Mouse (Mus musculus): ENCODE data around the gene Gpr153. TPM values are rescaled to one million over a fixed set of nuclear protein-coding genes. Genes with fewer than 3 reads are reported as not detected.

Gpr153 gene
- total and polyA plus RNA-seq, 2 experiments from 2014 or later, result 11.4 to 71.4 TPM

- ATAC-seq, result no peak
- Histone ChIP-seq H3K27me3 (ENCODE audit: insufficient read depth, low read length) (no peaks in the 10 kb centered on the region), H3K9me3 (ENCODE audit: low read length) (no peaks in the 10 kb centered on the region), H3K4me2 (ENCODE audit: low read depth) (no peak overlapping the region), H3K4me1 (ENCODE audit: insufficient read depth) (no peaks in the 10 kb centered on the region), H3K9ac (no peak overlapping the region), H3K27ac (ENCODE audit: low read depth, low read length) (no peak overlapping the region), H3K4me3 (ENCODE audit: low read depth, low read length) (no peak overlapping the region), H3K36me3 (ENCODE audit: insufficient read depth) (peaks cover 46% of the 10 kb centered on the region)
- no peak for TF ChIP-seq CTCF (IDR thresholded peaks at IDR 0.05; ENCODE audit: low read depth)
- DNase-seq, result no peak
- WGBS, result 62% methylated on average over 4 of the region's 4 CpGs
Observed at GRCm38 (mm10) chr4:152239974-152240373, 34.1 kb upstream of the Gpr153 start.

DNA sequence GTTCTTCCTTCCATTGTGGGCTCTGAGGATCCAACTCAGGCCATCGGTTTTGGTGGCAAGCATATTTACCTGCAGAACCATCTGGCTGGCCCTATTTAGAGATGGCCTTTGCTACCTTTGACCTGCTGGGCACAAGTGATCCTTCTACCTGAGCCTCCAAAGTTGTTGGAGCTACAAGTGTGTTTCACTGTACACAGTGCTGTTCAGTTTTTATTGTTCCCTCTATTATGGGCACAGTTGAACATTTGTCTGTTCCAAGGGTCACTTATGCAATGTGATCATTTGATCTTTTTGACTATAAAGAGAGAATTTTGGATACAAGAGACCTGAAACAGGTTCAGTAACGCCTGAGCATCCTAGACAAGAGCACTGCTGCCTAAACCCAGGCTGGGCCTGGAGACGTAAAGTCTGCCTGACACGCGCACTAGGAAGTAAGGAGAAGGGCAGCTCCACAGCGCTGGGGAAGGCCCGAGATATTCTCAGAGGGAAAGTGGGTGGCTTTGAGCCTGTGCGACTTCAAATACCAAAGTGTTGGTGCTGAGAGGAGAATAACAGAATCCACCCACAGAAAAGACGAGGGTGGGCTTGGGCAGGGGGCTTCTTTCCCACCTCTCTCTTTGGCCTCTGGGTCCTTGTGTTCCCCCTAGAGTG, 30.7 kb upstream of the Gpr153 start:
- H3K9me3 ChIP-seq (ENCODE audit: low read length), result no peaks in the 10 kb centered on the region
- WGBS, result 89% methylated on average over 9 of the region's 9 CpGs
- no peaks in the 10 kb centered on the region for H3K27me3 ChIP-seq (ENCODE audit: insufficient read depth, low read length)
- no peak for TF ChIP-seq CTCF (IDR thresholded peaks at IDR 0.05; ENCODE audit: low read depth)
- H3K27ac ChIP-seq (ENCODE audit: low read depth, low read length), result no peak overlapping the region
- peaks cover 16% of the 10 kb centered on the region; the same call in 1 of the 2 replicates for H3K36me3 ChIP-seq (ENCODE audit: insufficient read depth)
- no peak overlapping the region for H3K9ac ChIP-seq
- DNase-seq (no peak), ATAC-seq (no peak)
- no peak overlapping the region for H3K4me3 ChIP-seq (ENCODE audit: low read depth, low read length)
- H3K4me1 ChIP-seq (ENCODE audit: insufficient read depth), result 0 out of 2 replicates have a peak, but pooled peaks cover 3% of the 10 kb centered on the region
- H3K4me2 ChIP-seq (ENCODE audit: low read depth), result no peak overlapping the region

DNA sequence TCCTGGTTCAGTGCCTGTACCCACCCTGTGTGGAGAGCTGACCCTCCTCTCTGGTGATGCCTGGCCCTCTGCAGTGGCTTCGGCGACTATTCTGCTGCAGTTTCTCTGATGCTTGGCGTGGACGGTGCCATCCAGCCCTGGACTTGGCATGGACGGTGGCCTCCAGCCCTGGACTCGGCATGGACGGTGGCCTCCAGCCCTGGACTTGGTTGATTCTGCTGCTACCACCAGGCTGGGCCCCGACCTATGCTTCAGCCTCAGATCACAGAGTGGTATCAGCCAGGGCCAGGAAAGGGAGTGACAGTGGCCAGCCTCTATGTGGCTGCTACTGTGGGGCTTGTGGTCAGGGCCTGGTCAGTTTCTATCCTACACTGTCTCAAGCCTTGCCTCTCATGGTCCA, 30.1 kb upstream of the Gpr153 start:
- ATAC-seq (no peak), DNase-seq (no peak)
- WGBS, result 93% methylated on average over 8 of the region's 8 CpGs
- no peak overlapping the region for H3K4me3 ChIP-seq (ENCODE audit: low read depth, low read length)
- H3K9me3 ChIP-seq (ENCODE audit: low read length), result no peaks in the 10 kb centered on the region
- H3K27me3 ChIP-seq (ENCODE audit: insufficient read depth, low read length), result no peaks in the 10 kb centered on the region
- no peak for TF ChIP-seq CTCF (IDR thresholded peaks at IDR 0.05; ENCODE audit: low read depth)
- no peak overlapping the region for H3K27ac ChIP-seq (ENCODE audit: low read depth, low read length)
- H3K36me3 ChIP-seq (ENCODE audit: insufficient read depth), result 0 out of 2 replicates have a peak, but pooled peaks cover 12% of the 10 kb centered on the region
- no peak overlapping the region for H3K9ac ChIP-seq
- H3K4me1 ChIP-seq (ENCODE audit: insufficient read depth), result 0 out of 2 replicates have a peak, but pooled peaks cover 3% of the 10 kb centered on the region
- no peak overlapping the region for H3K4me2 ChIP-seq (ENCODE audit: low read depth)

DNA sequence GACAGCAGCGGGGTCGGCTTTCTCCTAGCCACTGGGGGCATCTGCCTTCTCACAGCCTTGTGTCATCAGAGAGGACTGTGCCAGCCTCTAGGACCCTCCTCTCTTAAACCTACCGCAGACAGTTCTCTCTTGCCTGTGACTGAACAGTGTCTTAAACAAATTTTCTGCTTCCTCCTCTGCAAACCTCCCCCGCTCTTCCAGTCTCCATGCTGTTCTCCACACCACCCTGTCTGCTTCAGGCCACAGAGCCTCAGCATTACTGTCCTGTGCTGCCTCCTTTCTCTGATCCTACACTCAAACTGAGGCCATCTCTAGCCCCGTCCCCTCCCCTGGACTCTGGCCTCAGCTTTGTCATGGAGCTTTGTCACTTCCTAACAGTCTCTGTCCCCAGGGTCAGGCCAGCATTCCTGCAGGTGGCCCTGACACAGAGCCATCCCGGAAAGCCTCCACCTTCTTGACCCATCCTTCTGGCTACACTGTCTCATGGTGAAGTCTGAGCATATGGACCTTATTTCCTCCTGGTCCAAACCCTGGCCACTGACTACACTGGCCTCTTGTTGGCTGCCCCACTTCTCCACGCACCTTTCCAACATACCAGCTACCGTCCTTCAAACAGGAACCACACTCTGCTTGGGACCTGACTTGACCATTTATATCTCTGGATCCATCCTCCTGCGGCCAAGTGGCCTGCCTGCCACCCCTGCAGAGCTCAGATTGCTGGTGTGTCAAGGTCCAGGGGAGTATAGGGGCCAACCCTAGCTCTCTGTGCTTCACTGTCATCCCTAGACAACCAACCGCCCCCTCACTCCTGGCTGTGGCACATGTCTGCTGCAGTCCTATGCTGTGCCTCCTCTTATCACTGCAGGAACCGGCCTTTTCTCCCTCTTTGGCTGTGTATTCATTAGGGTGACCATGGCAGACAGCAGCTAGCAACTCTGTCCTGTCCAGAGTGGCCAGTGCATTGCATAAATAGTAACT, 29.2 kb upstream of the Gpr153 start:
- H3K9ac ChIP-seq, result no peak overlapping the region
- ATAC-seq (no peak), DNase-seq (no peak)
- WGBS, result 90% methylated on average over 11 of the region's 11 CpGs
- H3K4me3 ChIP-seq (ENCODE audit: low read depth, low read length), result no peak overlapping the region
- no peak overlapping the region for H3K4me2 ChIP-seq (ENCODE audit: low read depth)
- H3K9me3 ChIP-seq (ENCODE audit: low read length), result no peaks in the 10 kb centered on the region
- H3K36me3 ChIP-seq (ENCODE audit: insufficient read depth), result 0 out of 2 replicates have a peak, but pooled peaks cover 13% of the 10 kb centered on the region
- no peaks in the 10 kb centered on the region for H3K27me3 ChIP-seq (ENCODE audit: insufficient read depth, low read length)
- no peak for TF ChIP-seq CTCF (IDR thresholded peaks at IDR 0.05; ENCODE audit: low read depth)
- H3K27ac ChIP-seq (ENCODE audit: low read depth, low read length), result peak overlapping the region; percentile 29; the same call in 1 of the 2 replicates
- 0 out of 2 replicates have a peak, but pooled peaks cover 3% of the 10 kb centered on the region for H3K4me1 ChIP-seq (ENCODE audit: insufficient read depth)

- Histone ChIP-seq H3K27ac (ENCODE audit: low read depth, low read length) (peak overlapping the region; percentile 57), H3K9me3 (ENCODE audit: low read length) (no peaks in the 10 kb centered on the region), H3K4me3 (ENCODE audit: low read depth, low read length) (no peak overlapping the region), H3K4me1 (ENCODE audit: insufficient read depth) (0 out of 2 replicates have a peak, but pooled peaks cover 3% of the 10 kb centered on the region), H3K4me2 (ENCODE audit: low read depth) (no peak overlapping the region), H3K9ac (no peak overlapping the region), H3K36me3 (ENCODE audit: insufficient read depth) (0 out of 2 replicates have a peak, but pooled peaks cover 4% of the 10 kb centered on the region), H3K27me3 (ENCODE audit: insufficient read depth, low read length) (no peaks in the 10 kb centered on the region)
- ATAC-seq (peak; percentile 50; the same call in 1 of the 2 replicates), DNase-seq (peak; percentile 43)
- WGBS, result 46% methylated on average over 6 of the region's 6 CpGs
- no peak for TF ChIP-seq CTCF (IDR thresholded peaks at IDR 0.05; ENCODE audit: low read depth)
Observed at GRCm38 (mm10) chr4:152246011-152246410, 28.0 kb upstream of the Gpr153 start.

- Histone ChIP-seq H3K9me3 (ENCODE audit: low read length) (no peaks in the 10 kb centered on the region), H3K27me3 (ENCODE audit: insufficient read depth, low read length) (no peaks in the 10 kb centered on the region), H3K4me1 (ENCODE audit: insufficient read depth) (0 out of 2 replicates have a peak, but pooled peaks cover 3% of the 10 kb centered on the region), H3K36me3 (ENCODE audit: insufficient read depth) (0 out of 2 replicates have a peak, but pooled peaks cover 3% of the 10 kb centered on the region), H3K27ac (ENCODE audit: low read depth, low read length) (no peak overlapping the region), H3K9ac (no peak overlapping the region), H3K4me3 (ENCODE audit: low read depth, low read length) (no peak overlapping the region), H3K4me2 (ENCODE audit: low read depth) (no peak overlapping the region)
- TF ChIP-seq CTCF (IDR thresholded peaks at IDR 0.05; ENCODE audit: low read depth), result no peak
- DNase-seq, result no peak
- ATAC-seq, result no peak
- WGBS, result 83% methylated on average over 3 of the region's 3 CpGs
Observed at GRCm38 (mm10) chr4:152247195-152247594, 26.8 kb upstream of the Gpr153 start.
